Mouse (Mus musculus): ENCODE results near the gene Cmss1.

- TF ChIP-seq GATA1 (IDR thresholded peaks at IDR 0.05; ENCODE audit: low read length) (no peak), TAL1 (IDR thresholded peaks at IDR 0.05; ENCODE audit: low read length) (no peak)
Observed at GRCm38 (mm10) chr16:57396249-57396648, 210.4 kb downstream of the Cmss1 start.
